Mouse (Mus musculus): ENCODE results near the gene Sft2d1. TPM values are rescaled to one million over a fixed set of nuclear protein-coding genes. Genes with fewer than 3 reads are reported as not detected.
"Not testable (repeated sequence)": the region's sequence is repeated elsewhere in the genome, so short reads cannot be mapped to it uniquely, and the experiment has no call there.

Gene Sft2d1
- polyA plus RNA-seq, 1 experiment from 2014 or later, result 58.7 TPM

DNA sequence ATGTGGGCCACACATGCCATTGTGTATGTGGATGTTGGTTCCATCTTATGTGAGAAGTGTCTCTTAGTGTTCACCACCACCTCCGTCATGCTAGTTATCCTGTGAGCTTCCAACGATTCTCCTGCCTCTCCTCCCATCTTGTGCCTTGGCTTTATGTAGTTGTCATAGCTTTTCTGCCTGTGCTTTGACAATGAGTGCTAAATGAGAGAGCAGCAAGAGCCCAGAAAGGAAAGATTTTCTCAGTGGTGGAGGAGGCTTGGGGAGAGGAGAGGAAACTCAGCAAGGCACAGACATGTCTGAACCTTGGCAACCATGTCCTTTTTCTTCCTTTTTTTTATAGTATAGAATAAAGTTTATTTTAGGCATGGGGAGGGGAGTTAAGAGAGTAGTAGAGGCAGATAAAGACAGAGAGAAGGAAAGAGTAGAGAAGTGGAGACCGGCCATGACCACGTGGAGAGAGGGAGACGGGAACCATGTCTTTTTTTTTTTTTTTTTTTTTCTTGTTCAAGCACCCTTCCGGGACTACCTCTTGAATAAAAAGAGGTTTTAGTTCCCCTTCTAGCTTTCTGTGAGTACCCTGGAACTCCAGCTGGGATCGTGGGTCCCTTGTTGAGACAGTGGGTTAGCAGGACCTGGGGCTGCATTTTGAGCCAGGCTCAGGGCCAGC, 8.0 kb upstream of the Sft2d1 start:
- Histone ChIP-seq H3K36me3 (peaks cover under 1% of the 10 kb centered on the region; the same call in 1 of the 2 replicates), H3K9ac (replicated peaks) (no peak overlapping the region), H3K4me3 (replicated peaks) (no peak overlapping the region), H3K9me3 (no peaks in the 10 kb centered on the region), H3K4me1 (replicated peaks) (no peaks in the 10 kb centered on the region), H3K27ac (no peak overlapping the region), H3K27me3 (0 out of 2 replicates have a peak, but pooled peaks cover 5% of the 10 kb centered on the region), H3K4me2 (no peak overlapping the region)
- ATAC-seq (ENCODE audit: insufficient number of reproducible peaks, insufficient read depth, low FRiP score, low TSS enrichment, low read depth), result no peak
- 66% methylated on average over 7 of the region's 7 CpGs for WGBS

DNA sequence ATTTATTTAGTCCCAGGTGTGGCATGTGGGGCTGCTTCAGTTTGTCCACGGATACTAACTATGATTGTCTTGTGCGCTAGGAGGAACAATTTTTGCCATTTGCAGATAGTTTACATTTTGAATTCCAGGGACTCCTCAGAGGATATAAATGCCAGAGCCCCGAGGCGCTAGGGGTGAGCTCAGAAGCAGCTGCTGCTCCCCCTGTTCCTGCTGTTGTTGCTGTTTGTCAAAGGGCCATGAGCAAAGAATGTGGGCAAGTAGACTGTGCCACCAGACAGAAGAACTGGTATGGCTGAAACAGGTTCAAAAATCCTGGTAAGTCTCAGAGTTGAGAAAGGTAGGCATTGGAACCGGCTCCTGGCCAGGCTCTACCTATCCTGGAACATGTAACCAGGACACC, 7.2 kb upstream of the Sft2d1 start:
- no peak overlapping the region for H3K9ac ChIP-seq (replicated peaks)
- no peaks in the 10 kb centered on the region for H3K36me3 ChIP-seq
- H3K27me3 ChIP-seq, result 0 out of 2 replicates have a peak, but pooled peaks cover 5% of the 10 kb centered on the region
- H3K27ac ChIP-seq, result no peak overlapping the region
- no peaks in the 10 kb centered on the region for H3K9me3 ChIP-seq
- WGBS, result 66% methylated on average over 5 of the region's 5 CpGs
- no peak for ATAC-seq (ENCODE audit: insufficient number of reproducible peaks, insufficient read depth, low FRiP score, low TSS enrichment, low read depth)
- no peak overlapping the region for H3K4me3 ChIP-seq (replicated peaks)
- no peak overlapping the region for H3K4me2 ChIP-seq
- no peaks in the 10 kb centered on the region for H3K4me1 ChIP-seq (replicated peaks)

DNA sequence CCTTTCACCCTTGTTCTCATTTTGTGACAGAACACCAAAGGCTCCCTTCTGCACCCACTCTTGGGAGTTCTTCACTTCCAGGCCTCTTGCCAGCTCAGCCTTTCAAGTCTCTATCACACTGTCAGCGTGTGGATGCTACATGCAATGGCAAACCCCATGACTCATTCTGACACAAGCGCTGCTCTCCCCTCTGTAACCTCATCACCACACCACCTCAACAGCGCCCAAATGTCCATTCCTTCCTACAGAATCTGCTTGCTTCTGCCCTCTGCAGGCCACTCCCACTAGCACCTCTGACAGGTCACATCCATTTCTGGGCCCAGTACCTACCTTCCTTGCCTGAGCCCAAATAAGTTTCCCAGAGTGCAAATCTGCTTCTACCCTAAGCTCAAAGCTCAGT, 5.1 kb upstream of the Sft2d1 start:
- no peak overlapping the region for H3K4me3 ChIP-seq (replicated peaks)
- H3K4me2 ChIP-seq, result no peak overlapping the region
- 0 out of 2 replicates have a peak, but pooled peaks cover 5% of the 10 kb centered on the region for H3K27me3 ChIP-seq
- H3K4me1 ChIP-seq (replicated peaks), result no peaks in the 10 kb centered on the region
- WGBS, result 26% methylated on average over 3 of the region's 3 CpGs
- H3K9me3 ChIP-seq, result no peaks in the 10 kb centered on the region
- ATAC-seq (ENCODE audit: insufficient number of reproducible peaks, insufficient read depth, low FRiP score, low TSS enrichment, low read depth), result no peak
- H3K27ac ChIP-seq, result no peak overlapping the region
- no peak overlapping the region for H3K9ac ChIP-seq (replicated peaks)
- H3K36me3 ChIP-seq, result no peaks in the 10 kb centered on the region

DNA sequence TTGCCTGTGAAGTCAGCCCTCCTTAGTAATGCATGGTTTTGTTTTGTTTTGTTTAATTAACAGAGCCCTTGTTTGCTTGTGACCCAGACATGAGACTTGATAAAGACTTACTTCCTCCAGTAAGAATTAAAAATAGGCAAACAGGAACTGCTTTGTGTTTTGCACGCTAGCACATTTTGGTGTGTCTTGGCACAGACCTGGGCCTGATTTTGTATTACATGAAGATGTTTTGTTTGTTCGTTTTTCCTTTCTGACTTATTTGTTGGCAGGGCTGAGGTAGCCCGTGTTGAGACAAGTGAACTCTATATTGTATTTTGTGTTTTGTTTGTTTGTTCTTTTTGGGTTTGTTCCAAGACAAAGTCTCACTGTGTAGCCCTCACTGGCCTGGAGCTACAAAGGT, 849 bp downstream of the Sft2d1 start:
- no peak for ATAC-seq (ENCODE audit: insufficient number of reproducible peaks, insufficient read depth, low FRiP score, low TSS enrichment, low read depth)
- WGBS, result 57% methylated on average over 3 of the region's 3 CpGs

DNA sequence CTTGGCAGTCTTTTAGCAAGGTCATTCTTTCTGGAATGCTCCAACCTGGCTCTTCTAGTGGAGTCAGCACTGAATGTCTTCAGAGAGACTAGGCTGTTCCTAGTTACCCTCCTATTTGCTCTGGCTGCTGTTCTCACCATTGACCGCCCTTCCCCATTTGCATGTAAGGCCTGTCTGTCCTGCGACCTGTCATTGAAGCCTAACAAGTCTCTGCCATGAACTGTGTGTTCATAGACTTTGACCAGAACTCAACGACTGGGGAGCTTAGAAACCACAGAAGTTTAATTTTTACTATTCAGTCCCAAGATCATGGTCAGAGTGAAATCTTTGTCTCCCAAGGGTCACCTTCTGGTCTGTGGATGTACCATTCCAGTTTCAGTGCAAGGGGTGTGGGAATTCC, 3.1 kb downstream of the Sft2d1 start:
- Histone ChIP-seq H3K4me3 (replicated peaks) (no peak overlapping the region), H3K27me3 (no peaks in the 10 kb centered on the region), H3K4me1 (replicated peaks) (peaks cover 13% of the 10 kb centered on the region), H3K4me2 (no peak overlapping the region), H3K9me3 (no peaks in the 10 kb centered on the region), H3K27ac (no peak overlapping the region), H3K9ac (replicated peaks) (no peak overlapping the region), H3K36me3 (no peaks in the 10 kb centered on the region)
- ATAC-seq (ENCODE audit: insufficient number of reproducible peaks, insufficient read depth, low FRiP score, low TSS enrichment, low read depth), result no peak
- 93% methylated on average over 3 of the region's 3 CpGs for WGBS

More for the DNA sequence above, 849 bp downstream of the Sft2d1 start:
- Histone ChIP-seq H3K9me3 (no peaks in the 10 kb centered on the region), H3K4me2 (peak overlapping the region; percentile 70), H3K36me3 (no peaks in the 10 kb centered on the region), H3K27me3 (no peaks in the 10 kb centered on the region), H3K4me1 (replicated peaks) (peaks cover 13% of the 10 kb centered on the region), H3K4me3 (replicated peaks) (peak overlapping the region; percentile 89), H3K27ac (no peak overlapping the region), H3K9ac (replicated peaks) (peak overlapping the region; percentile 81)

DNA sequence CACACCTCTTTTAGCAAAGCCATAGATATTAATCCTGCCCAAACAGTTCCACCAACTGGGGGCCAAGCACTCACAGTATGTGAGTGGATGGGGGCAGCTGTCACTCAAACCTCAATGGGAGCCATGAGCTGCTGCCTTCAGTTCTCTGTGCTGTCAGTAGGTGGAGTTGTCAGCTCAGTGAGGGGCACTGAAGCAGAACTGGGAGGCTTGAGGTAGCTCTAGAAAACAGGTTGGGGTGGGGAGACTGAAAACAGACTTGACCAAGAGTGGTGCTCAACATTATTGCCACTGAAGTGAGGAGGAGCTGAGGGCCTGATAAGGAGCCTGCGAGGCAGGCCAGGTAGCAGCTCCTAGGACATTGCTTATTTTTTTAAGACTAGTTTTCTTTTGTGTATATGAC, 5.3 kb downstream of the Sft2d1 start:
- H3K4me3 ChIP-seq (replicated peaks), result no peak overlapping the region
- no peak overlapping the region for H3K4me2 ChIP-seq
- no peaks in the 10 kb centered on the region for H3K9me3 ChIP-seq
- peaks cover 13% of the 10 kb centered on the region for H3K4me1 ChIP-seq (replicated peaks)
- ATAC-seq (ENCODE audit: insufficient number of reproducible peaks, insufficient read depth, low FRiP score, low TSS enrichment, low read depth), result no peak
- H3K27ac ChIP-seq, result no peak overlapping the region
- 93% methylated on average over 1 of the region's 1 CpGs for WGBS
- no peaks in the 10 kb centered on the region for H3K36me3 ChIP-seq
- no peak overlapping the region for H3K9ac ChIP-seq (replicated peaks)
- H3K27me3 ChIP-seq, result no peaks in the 10 kb centered on the region

DNA sequence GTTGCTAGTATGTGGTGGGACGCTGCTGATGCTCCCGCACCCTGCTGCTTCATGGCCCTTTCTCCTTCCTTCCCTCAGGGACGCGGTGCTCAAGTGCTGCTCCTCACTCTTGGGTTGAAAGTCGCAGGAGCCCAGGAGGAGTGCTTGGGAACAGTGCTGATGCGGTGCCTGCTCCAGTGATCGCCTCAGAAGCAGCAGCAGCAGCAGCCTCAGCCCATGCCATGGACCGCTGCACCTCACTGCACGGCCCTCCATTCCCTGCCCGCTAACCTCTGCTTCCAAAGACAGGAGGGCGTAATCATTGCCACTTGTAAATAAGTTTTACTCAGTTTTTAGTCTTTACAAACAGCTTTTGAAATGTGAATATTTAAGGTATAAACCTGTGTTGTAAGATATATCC, 16.0 kb downstream of the Sft2d1 start:
- not testable (repeated sequence) for ATAC-seq (ENCODE audit: insufficient number of reproducible peaks, insufficient read depth, low FRiP score, low TSS enrichment, low read depth)
- 88% methylated on average over 10 of the region's 11 CpGs for WGBS

DNA sequence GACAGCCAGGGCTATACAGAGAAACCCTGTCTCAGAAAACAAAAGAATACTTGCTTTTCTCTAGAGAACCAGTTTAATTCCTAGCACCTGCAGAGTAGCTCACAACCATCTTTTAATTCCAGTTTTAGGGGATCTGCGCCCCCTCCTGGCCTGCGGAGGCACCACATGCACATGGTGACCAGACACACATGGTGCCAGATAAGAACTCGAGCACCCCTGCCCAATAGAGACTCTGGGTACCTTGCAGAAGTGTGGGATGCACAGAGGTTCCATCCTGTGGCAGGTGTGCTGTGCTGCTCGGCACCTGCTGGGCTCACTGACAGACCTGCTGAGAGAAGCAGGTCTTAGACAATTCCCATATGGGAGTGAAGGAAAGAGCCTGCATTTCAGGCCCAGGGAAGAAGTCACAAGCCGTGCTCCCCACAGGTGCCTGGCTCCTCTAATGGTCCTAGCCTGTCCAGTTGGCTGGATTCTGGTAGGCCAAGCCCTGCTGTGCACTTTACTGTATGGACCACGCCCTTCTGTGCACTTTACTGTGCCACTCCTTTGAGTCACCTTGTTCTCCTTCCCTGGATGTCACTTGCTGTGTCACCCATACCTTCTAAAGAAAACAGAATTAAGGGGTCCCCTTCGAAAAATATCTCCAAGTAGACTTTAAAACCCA, 17.7 kb downstream of the Sft2d1 start:
- 70% methylated on average over 7 of the region's 7 CpGs for WGBS
- no peaks in the 10 kb centered on the region for H3K9me3 ChIP-seq
- H3K27me3 ChIP-seq, result no peaks in the 10 kb centered on the region
- no peak overlapping the region for H3K27ac ChIP-seq
- H3K4me2 ChIP-seq, result no peak overlapping the region
- H3K36me3 ChIP-seq, result peaks cover 16% of the 10 kb centered on the region
- no peak for ATAC-seq (ENCODE audit: insufficient number of reproducible peaks, insufficient read depth, low FRiP score, low TSS enrichment, low read depth)
- H3K4me1 ChIP-seq (replicated peaks), result no peaks in the 10 kb centered on the region
- H3K4me3 ChIP-seq (replicated peaks), result no peak overlapping the region
- no peak overlapping the region for H3K9ac ChIP-seq (replicated peaks)

More for the DNA sequence above, 16.0 kb downstream of the Sft2d1 start:
- H3K9me3 ChIP-seq; H3K27me3 ChIP-seq; H3K27ac ChIP-seq; H3K9ac ChIP-seq (replicated peaks); H3K4me3 ChIP-seq (replicated peaks); H3K4me2 ChIP-seq; H3K4me1 ChIP-seq (replicated peaks): not testable (repeated sequence)
- H3K36me3 ChIP-seq, result peaks cover 16% of the 10 kb centered on the region

DNA sequence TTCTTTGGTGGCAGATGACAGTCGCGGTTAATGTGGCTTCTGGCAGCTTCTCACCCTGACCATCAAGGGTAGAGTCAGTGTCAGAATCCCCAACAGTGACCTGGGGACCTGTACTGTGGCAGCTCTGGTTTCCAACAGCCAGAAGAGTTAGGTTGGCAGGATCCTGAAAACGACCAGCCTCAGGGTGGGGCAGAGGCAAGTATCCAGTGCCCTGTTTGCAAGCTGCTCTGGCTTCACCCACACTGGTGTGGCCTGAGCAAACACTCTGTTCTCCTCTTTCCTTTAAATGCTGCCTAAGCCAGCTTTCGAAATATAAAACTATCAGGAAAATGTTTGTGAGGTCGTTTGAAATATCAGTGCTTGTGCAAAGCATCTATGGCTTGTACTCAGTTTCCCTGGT, 19.7 kb downstream of the Sft2d1 start:
- Histone ChIP-seq H3K27ac (no peak overlapping the region), H3K27me3 (no peaks in the 10 kb centered on the region), H3K36me3 (peaks cover 16% of the 10 kb centered on the region), H3K9me3 (no peaks in the 10 kb centered on the region), H3K4me1 (replicated peaks) (no peaks in the 10 kb centered on the region), H3K4me2 (no peak overlapping the region), H3K9ac (replicated peaks) (no peak overlapping the region), H3K4me3 (replicated peaks) (no peak overlapping the region)
- WGBS, result 69% methylated on average over 5 of the region's 5 CpGs
- no peak for ATAC-seq (ENCODE audit: insufficient number of reproducible peaks, insufficient read depth, low FRiP score, low TSS enrichment, low read depth)

DNA sequence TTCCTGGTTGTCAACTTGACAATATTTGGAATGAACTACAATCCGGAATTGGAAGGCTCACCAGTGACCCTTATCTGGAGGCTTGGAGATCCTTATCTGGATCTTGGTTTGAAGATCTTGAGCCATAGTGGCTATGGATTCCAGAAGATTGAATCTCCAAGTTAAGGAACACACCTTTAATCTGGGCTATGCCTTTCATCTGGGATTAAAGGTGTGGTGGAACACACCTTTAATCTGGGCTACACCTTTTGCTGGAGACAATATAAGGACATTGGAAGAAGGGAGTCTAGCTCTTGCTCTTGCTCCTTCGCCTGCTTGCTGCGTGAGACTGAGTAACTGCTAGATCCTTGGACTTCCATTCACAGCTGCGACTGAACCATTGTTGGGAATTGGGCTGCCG, 26.3 kb downstream of the Sft2d1 start, which contains the start of gene Prr18:
Gene Prr18, plus strand, starts transcription at position 301 of the 400 bp plus-strand sequence.
- H3K9me3 ChIP-seq; H3K4me2 ChIP-seq; ATAC-seq (ENCODE audit: insufficient number of reproducible peaks, insufficient read depth, low FRiP score, low TSS enrichment, low read depth); H3K4me3 ChIP-seq (replicated peaks); H3K27ac ChIP-seq; H3K9ac ChIP-seq (replicated peaks); H3K36me3 ChIP-seq: not testable (repeated sequence)
- peaks cover 45% of the 10 kb centered on the region for H3K27me3 ChIP-seq
- H3K4me1 ChIP-seq (replicated peaks), result peaks cover 17% of the 10 kb centered on the region
- WGBS, result 100% methylated on average over 1 of the region's 5 CpGs

DNA sequence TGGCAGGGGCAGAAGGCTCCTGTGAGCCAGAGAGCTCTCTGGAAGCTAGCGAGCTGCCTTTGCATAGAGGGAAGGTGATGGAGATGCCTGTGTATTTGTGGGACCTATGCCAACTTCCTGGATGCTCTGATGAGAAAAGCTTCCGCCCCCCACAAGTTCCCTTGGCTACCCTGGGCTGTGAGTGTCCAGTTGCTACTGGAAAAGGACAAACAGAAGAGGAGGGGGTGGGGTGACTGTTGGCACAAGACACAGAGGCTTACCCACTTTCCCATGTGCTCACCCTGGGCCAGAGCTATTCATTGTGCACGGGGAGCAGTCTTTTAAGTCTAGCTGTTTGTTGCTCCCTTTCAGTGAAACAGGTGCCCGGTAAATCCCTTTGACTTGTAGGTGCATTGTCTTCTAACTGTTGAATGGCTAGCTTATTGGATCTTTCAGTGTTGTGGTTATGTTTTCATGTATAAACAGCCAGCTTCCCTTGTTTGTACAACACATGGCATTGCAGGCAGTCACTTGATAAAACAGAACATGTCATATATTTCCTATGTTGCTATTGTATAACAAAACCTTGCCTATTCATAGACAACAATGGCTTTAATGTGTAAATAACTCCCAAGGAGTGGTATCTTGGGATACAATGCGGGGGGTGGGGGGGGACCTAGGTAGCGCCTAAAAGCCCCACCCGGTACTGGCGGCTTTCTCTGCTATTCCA, 28.9 kb downstream of the Sft2d1 start:
- no peak overlapping the region for H3K27ac ChIP-seq
- no peak overlapping the region for H3K9ac ChIP-seq (replicated peaks)
- peaks cover 17% of the 10 kb centered on the region for H3K4me1 ChIP-seq (replicated peaks)
- H3K9me3 ChIP-seq, result no peaks in the 10 kb centered on the region
- H3K36me3 ChIP-seq, result no peaks in the 10 kb centered on the region
- H3K4me2 ChIP-seq, result peak overlapping the region; percentile 100
- peaks cover 62% of the 10 kb centered on the region for H3K27me3 ChIP-seq
- H3K4me3 ChIP-seq (replicated peaks), result peak overlapping the region; percentile 62
- ATAC-seq (ENCODE audit: insufficient number of reproducible peaks, insufficient read depth, low FRiP score, low TSS enrichment, low read depth), result no peak
- 30% methylated on average over 8 of the region's 8 CpGs for WGBS

All from limb, embryonic 12.5 days (tissue).